Mouse (Mus musculus): ENCODE data around the gene Mxd4.

Gene Mxd4

GRCm38 (mm10) chr5:34168950-34169891, 18.3 kb downstream of the Mxd4 start, which contains the start of the genes Poln and Haus3:
Gene Poln (minus strand): TSS chr5:34169448.
Gene Haus3 (minus strand): TSS chr5:34169527.
- peak; percentile 99 for DNase-seq

- no peak for DNase-seq
Measured at GRCm38 (mm10) chr5:34167857-34168256, 19.7 kb downstream of the Mxd4 start.

DNA sequence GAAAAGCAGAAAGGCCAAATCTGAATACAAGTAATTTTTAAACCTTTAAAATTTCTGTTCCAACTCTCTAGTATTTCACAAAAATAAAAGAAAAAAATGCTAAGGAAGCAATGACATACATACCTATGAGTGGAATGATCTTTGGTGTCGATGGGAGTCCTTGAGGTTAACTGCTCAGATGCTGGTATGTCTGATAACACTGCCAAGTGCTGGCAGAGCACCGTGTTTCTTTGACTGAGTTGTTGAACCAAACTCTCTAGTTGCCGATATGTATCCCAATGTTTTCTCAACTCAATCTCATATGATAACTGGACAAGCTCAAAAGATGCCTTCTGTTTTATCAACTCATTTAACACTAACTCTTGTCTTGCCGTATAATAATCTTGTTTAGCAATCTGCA, 21.7 kb downstream of the Mxd4 start:
- DNase-seq = no peak

DNA sequence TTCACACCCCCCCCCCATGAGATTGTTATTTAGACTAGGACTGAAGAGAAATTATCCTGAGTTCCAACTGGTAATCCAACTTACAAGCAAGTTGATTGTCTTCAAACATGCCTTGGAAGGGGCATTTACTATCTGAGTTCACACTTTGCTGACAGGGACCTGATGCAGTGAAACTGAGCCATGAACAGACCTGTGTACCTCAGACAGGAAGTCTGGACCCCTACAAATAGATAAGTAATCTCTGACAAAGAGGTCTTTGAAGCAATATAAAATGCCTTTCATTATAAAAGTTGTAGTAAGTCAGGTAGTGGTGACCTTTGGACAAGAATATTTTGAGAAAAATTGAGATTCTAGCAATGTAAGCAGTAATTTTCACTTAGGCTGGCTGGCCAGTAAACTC, 39.0 kb downstream of the Mxd4 start:
- DNase-seq = no peak

DNA sequence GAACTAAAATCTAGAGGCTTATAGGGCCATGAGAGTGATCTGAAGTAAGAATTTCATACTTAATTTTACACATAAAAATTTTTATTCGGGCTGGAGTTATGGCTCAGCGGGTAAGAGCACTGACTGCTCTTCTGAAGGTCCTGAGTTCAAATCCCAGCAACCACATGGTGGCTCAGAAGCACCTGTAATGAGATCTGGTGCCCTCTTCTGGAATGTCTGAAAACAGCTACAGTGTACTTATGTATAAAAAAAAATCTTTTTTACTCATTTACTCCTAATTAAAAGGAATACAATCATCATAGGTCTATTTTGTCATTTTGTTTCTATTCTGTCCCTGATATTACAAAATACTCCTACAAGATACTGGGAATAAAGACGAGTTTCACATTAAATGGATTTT, 40.0 kb downstream of the Mxd4 start:
- no peak for DNase-seq

DNA sequence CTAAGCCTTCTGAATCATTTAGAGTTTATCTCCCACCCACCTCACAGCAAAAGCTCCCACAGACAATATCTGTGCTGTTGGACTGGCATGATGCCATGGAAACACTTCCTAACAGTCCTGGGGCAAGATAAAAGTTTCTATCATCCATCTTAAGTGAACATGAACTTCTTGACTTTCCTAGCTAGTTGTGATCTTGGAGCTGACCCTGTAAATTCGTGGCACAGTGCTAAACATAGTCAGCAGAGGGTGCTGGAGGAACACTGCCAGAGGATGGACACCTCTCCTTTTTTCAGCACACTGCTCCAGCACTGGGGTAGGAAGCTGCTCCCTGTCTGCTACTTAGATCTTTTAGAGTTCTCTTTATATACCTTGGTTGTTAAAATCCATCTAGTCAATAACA, 47.8 kb downstream of the Mxd4 start:
- DNase-seq = peak; percentile 51

GRCm38 (mm10) chr5:34132731-34133130, 54.8 kb downstream of the Mxd4 start:
- DNase-seq = no peak

- no peak for DNase-seq
Measured at GRCm38 (mm10) chr5:34124131-34124530, 63.4 kb downstream of the Mxd4 start.
